Mouse (Mus musculus): Measurements from ENCODE around the gene Dst.

GRCm38 (mm10) chr1:34127714-34128474 is 219.9 kb downstream of the Dst start:
- TF ChIP-seq POLR2A (IDR thresholded peaks at IDR 0.05; ENCODE audit: borderline replicate concordance, control insufficient read depth, low read depth, low read length) (no peak), CTCF (IDR thresholded peaks at IDR 0.05; ENCODE audit: control insufficient read depth, insufficient read depth, low read length) (no peak)
